In the genomic region with DNA sequence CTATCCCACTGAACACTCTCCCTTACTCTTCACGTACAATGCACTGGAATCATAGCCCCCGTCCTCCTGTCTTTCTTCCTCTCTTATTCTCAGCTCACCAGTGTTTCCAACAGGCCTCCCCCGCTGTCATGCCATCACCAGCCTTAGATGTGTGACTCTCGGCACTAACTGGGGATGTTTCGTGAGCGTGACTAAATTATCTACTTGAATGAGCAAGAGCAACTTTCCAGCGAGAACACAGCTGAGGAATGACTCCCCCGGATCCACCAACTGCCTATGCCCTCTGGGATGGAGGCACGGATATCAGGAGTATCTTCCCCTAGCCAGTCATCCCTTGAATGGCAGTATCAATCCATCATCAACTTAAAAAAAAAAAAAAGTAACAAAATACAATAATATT, we compare ENCODE assay signal across 27 mouse cellular contexts. TPM values are rescaled to one million over a fixed set of nuclear protein-coding genes. Genes with fewer than 3 reads are reported as not detected.
DNase-seq lines count a peak whose midpoint lies in the region; ATAC-seq lines count a peak whose summit lies in the region.
"Had no signal": no experiment of that assay in that cellular context is flagged by ENCODE, and none has a peak within 500 bp of the region (broad histone marks: within the 10 kb centered on the region; RNA-seq: fewer than 3 reads in every experiment).

No protein-coding gene starts in this region.

- no peak overlapping the region for H3K4me3 ChIP-seq in kidney, embryonic 16.5 days (ENCODE audit: low read length)
- H3K4me3 ChIP-seq in hindbrain, embryonic 10.5 days = no peak overlapping the region
- H3K4me3 ChIP-seq: forebrain, embryonic 10.5 days; forebrain, embryonic 13.5 days; gastrocnemius, adult 2 months; heart, embryonic 10.5 days; heart, embryonic 13.5 days; hindbrain, embryonic 12.5 days; hindbrain, embryonic 15.5 days had no signal

- DNase-seq in frontal cortex, adult 2 months (ENCODE audit: extremely low spot score in 1 of 2, low spot score in 1 of 2) = peak; percentile 16 to 60
- no peak for DNase-seq in frontal cortex, postnatal 25 days (ENCODE audit: low spot score in 2 of 2)
- DNase-seq in kidney, postnatal 36 days = no peak
- peak; percentile 55 for DNase-seq in right cerebral cortex, adult 18-20 months
- no peak for DNase-seq in right cerebral cortex, postnatal 25 days
- no peak for DNase-seq in hindbrain, embryonic 10.5 days (ENCODE audit: low spot score)
- DNase-seq: adrenal gland, adult 8-10 months; adrenal gland, postnatal 25 days; B cell, adult 2 months; cerebellum, adult 18-20 months; cerebellum, adult 9-10 months; cerebellum, postnatal 14 days; gastrocnemius, adult 2 months; gastrocnemius, postnatal 14 days; heart, adult 18-20 months; heart, postnatal 14 days; heart, postnatal 4 days had no signal

- H3K9me3 ChIP-seq in kidney, embryonic 16.5 days (ENCODE audit: low read length) = no peaks in the 10 kb centered on the region
- no peaks in the 10 kb centered on the region for H3K9me3 ChIP-seq in hindbrain, embryonic 10.5 days
- H3K9me3 ChIP-seq: forebrain, embryonic 10.5 days; forebrain, embryonic 13.5 days; heart, embryonic 10.5 days; heart, embryonic 13.5 days; hindbrain, embryonic 12.5 days; hindbrain, embryonic 15.5 days had no signal

- H3K27ac ChIP-seq in kidney, embryonic 16.5 days (ENCODE audit: low read length) = peak overlapping the region; percentile 31; the same call in 1 of the 2 replicates
- H3K27ac ChIP-seq in hindbrain, embryonic 10.5 days = no peak overlapping the region
- H3K27ac ChIP-seq: forebrain, embryonic 10.5 days; forebrain, embryonic 13.5 days; gastrocnemius, adult 2 months; heart, embryonic 10.5 days; heart, embryonic 13.5 days; hindbrain, embryonic 12.5 days; hindbrain, embryonic 15.5 days had no signal

- H3K4me1 ChIP-seq in kidney, embryonic 16.5 days (ENCODE audit: insufficient read depth, low read length) = peaks cover 4% of the 10 kb centered on the region; the same call in 1 of the 2 replicates
- H3K4me1 ChIP-seq in hindbrain, embryonic 10.5 days (replicated peaks) = no peaks in the 10 kb centered on the region
- H3K4me1 ChIP-seq: forebrain, embryonic 10.5 days; forebrain, embryonic 13.5 days; hindbrain, embryonic 15.5 days had no signal

- WGBS in kidney, embryonic 16.5 days = 40% methylated on average over 9 of the region's 9 CpGs
- 65% methylated on average over 9 of the region's 9 CpGs for WGBS in hindbrain, embryonic 10.5 days

- H3K9ac ChIP-seq in kidney, embryonic 16.5 days (replicated peaks; ENCODE audit: low read length) = no peak overlapping the region
- H3K9ac ChIP-seq: forebrain, embryonic 13.5 days; heart, embryonic 13.5 days; hindbrain, embryonic 12.5 days; hindbrain, embryonic 15.5 days had no signal

- H3K27me3 ChIP-seq in kidney, embryonic 16.5 days (ENCODE audit: insufficient read depth, low read length) = no peaks in the 10 kb centered on the region
- no peaks in the 10 kb centered on the region for H3K27me3 ChIP-seq in hindbrain, embryonic 10.5 days (ENCODE audit: insufficient read depth, poor library complexity, severe bottlenecking)
- H3K27me3 ChIP-seq: forebrain, embryonic 13.5 days; heart, embryonic 13.5 days; hindbrain, embryonic 12.5 days; hindbrain, embryonic 15.5 days had no signal

- H3K4me2 ChIP-seq in kidney, embryonic 16.5 days (replicated peaks; ENCODE audit: low read depth, low read length) = no peak overlapping the region
- H3K4me2 ChIP-seq: forebrain, embryonic 13.5 days; heart, embryonic 13.5 days; hindbrain, embryonic 12.5 days; hindbrain, embryonic 15.5 days had no signal

- H3K36me3 ChIP-seq in kidney, embryonic 16.5 days (ENCODE audit: insufficient read depth, low read length) = peaks cover 39% of the 10 kb centered on the region
- peaks cover 66% of the 10 kb centered on the region for H3K36me3 ChIP-seq in hindbrain, embryonic 10.5 days

- ATAC-seq in kidney, embryonic 16.5 days (ENCODE audit: low FRiP score, low TSS enrichment) = peak; percentile 59; the same call in 1 of the 2 replicates
- ATAC-seq: activated CD4-positive, CD25-positive, alpha-beta regulatory T cell, adult 4 months; forebrain, embryonic 13.5 days; forebrain, embryonic 16.5 days had no signal

RNA-seq across cellular contexts. Expression of a gene that starts 41.2 kb away (rescaled TPM):
- 0.08 TPM in 1 of 2 replicates, not detected in the other for polyA plus RNA-seq in frontal cortex, adult 2 months (2012; rRNA removed)
- 3.7 TPM in 2 replicates for polyA plus RNA-seq in kidney, embryonic 16.5 days (2015; fragmentation: Nextera tagmentation; extraction: Ambion mirVana)
- 2.6 and 3.2 TPM in 2 replicates for polyA plus RNA-seq in hindbrain, embryonic 10.5 days (2016; fragmentation: Nextera tagmentation; extraction: Ambion mirVana)
- polyA plus RNA-seq: activated CD4-positive, CD25-positive, alpha-beta regulatory T cell, adult 4 months had no signal

RNA-seq across cellular contexts. Expression of a gene that starts 47.9 kb away (rescaled TPM):
- polyA plus RNA-seq in frontal cortex, adult 2 months (2012; rRNA removed) = not detected in 2 replicates
- polyA plus RNA-seq in kidney, embryonic 16.5 days (2015; fragmentation: Nextera tagmentation; extraction: Ambion mirVana) = 0.25 and 0.30 TPM in 2 replicates
- 0.10 and 0.15 TPM in 2 replicates for polyA plus RNA-seq in hindbrain, embryonic 10.5 days (2016; fragmentation: Nextera tagmentation; extraction: Ambion mirVana)
- polyA plus RNA-seq: activated CD4-positive, CD25-positive, alpha-beta regulatory T cell, adult 4 months; forebrain, embryonic 16.5 days; heart, embryonic 13.5 days; intestine, embryonic 14.5 days had no signal

Comparison
In these comparisons a context has a peak if more than half of its experiments do, and no peak if none do; other contexts are left out.
1. DNase-seq: peak in frontal cortex, adult 2 months (2 of 2) and right cerebral cortex, adult 18-20 months (single experiment); none in frontal cortex, postnatal 25 days (0 of 2), kidney, postnatal 36 days (0 of 2), right cerebral cortex, postnatal 25 days (single experiment) and hindbrain, embryonic 10.5 days (single experiment).